Mouse (Mus musculus): Measurements from ENCODE around the gene Zic4. TPM values are rescaled to one million over a fixed set of nuclear protein-coding genes. Genes with fewer than 3 reads are reported as not detected.

Gene Zic4
- polyA plus RNA-seq, 1 experiment = 37.4 TPM

- H3K4me1 ChIP-seq (ENCODE audit: control insufficient read depth, insufficient read depth, low read length) = peaks cover 9% of the 10 kb centered on the region; the same call in 1 of the 2 replicates
- peak; percentile 39 to 56 for DNase-seq
- peak overlapping the region; percentile 95 for H3K4me3 ChIP-seq (replicated peaks; ENCODE audit: insufficient read depth, low read depth, low read length)
- WGBS = 7% methylated on average over 10 of the region's 10 CpGs
- TF ChIP-seq POLR2A (IDR thresholded peaks at IDR 0.05; ENCODE audit: borderline replicate concordance, insufficient read depth, low read length) (no peak), CTCF (IDR thresholded peaks at IDR 0.05; ENCODE audit: borderline replicate concordance, insufficient read depth, low read depth, low read length) (no peak)
- H3K27me3 ChIP-seq (ENCODE audit: control insufficient read depth, insufficient read depth, low read length) = no peaks in the 10 kb centered on the region
- H3K27ac ChIP-seq (ENCODE audit: insufficient read depth, low read length) = peak overlapping the region; percentile 91; the same call in 1 of the 2 replicates
These were observed 3.1 kb upstream of the Zic4 start for GRCm38 (mm10) chr9:91358851-91359687.

- H3K27ac ChIP-seq (ENCODE audit: insufficient read depth, low read length) = no peak overlapping the region
- H3K4me3 ChIP-seq (replicated peaks; ENCODE audit: insufficient read depth, low read depth, low read length) = peak overlapping the region; percentile 100
- peak; percentile 47 to 51 for DNase-seq
- no peaks in the 10 kb centered on the region for H3K27me3 ChIP-seq (ENCODE audit: control insufficient read depth, insufficient read depth, low read length)
- WGBS = 3% methylated on average over 21 of the region's 21 CpGs
- peaks cover 3% of the 10 kb centered on the region; the same call in 1 of the 2 replicates for H3K4me1 ChIP-seq (ENCODE audit: control insufficient read depth, insufficient read depth, low read length)
- no peak for TF ChIP-seq POLR2A (IDR thresholded peaks at IDR 0.05; ENCODE audit: borderline replicate concordance, insufficient read depth, low read length)
- TF ChIP-seq CTCF (IDR thresholded peaks at IDR 0.05; ENCODE audit: borderline replicate concordance, insufficient read depth, low read depth, low read length) = no peak
These were observed 1.8 kb upstream of the Zic4 start for GRCm38 (mm10) chr9:91360151-91361032.

- peak; percentile 63 to 75 for DNase-seq
- H3K4me3 ChIP-seq (replicated peaks; ENCODE audit: insufficient read depth, low read depth, low read length) = peak overlapping the region; percentile 100
- no peak for TF ChIP-seq CTCF (IDR thresholded peaks at IDR 0.05; ENCODE audit: borderline replicate concordance, insufficient read depth, low read depth, low read length)
- no peak for TF ChIP-seq POLR2A (IDR thresholded peaks at IDR 0.05; ENCODE audit: borderline replicate concordance, insufficient read depth, low read length)
- peaks cover 2% of the 10 kb centered on the region; the same call in 1 of the 2 replicates for H3K4me1 ChIP-seq (ENCODE audit: control insufficient read depth, insufficient read depth, low read length)
- no peaks in the 10 kb centered on the region for H3K27me3 ChIP-seq (ENCODE audit: control insufficient read depth, insufficient read depth, low read length)
- WGBS = 1% methylated on average over 35 of the region's 35 CpGs
- H3K27ac ChIP-seq (ENCODE audit: insufficient read depth, low read length) = peak overlapping the region; percentile 93
These were observed 969 bp upstream of the Zic4 start for GRCm38 (mm10) chr9:91361033-91361855.

- WGBS = 3% methylated on average over 14 of the region's 14 CpGs
- TF ChIP-seq POLR2A (IDR thresholded peaks at IDR 0.05; ENCODE audit: borderline replicate concordance, insufficient read depth, low read length) (peak; percentile 34; the same call in 1 of the 2 replicates), CTCF (IDR thresholded peaks at IDR 0.05; ENCODE audit: borderline replicate concordance, insufficient read depth, low read depth, low read length) (no peak)
- Histone ChIP-seq H3K4me1 (ENCODE audit: control insufficient read depth, insufficient read depth, low read length) (no peaks in the 10 kb centered on the region), H3K27me3 (ENCODE audit: control insufficient read depth, insufficient read depth, low read length) (no peaks in the 10 kb centered on the region), H3K27ac (ENCODE audit: insufficient read depth, low read length) (peak overlapping the region; percentile 94), H3K4me3 (replicated peaks; ENCODE audit: insufficient read depth, low read depth, low read length) (peak overlapping the region; percentile 100)
- DNase-seq = peak; percentile 52 to 61
These were observed 958 bp downstream of the Zic4 start for GRCm38 (mm10) chr9:91363011-91363730.

- TF ChIP-seq CTCF (IDR thresholded peaks at IDR 0.05; ENCODE audit: borderline replicate concordance, insufficient read depth, low read depth, low read length) (no peak), POLR2A (IDR thresholded peaks at IDR 0.05; ENCODE audit: borderline replicate concordance, insufficient read depth, low read length) (no peak)
- Histone ChIP-seq H3K4me1 (ENCODE audit: control insufficient read depth, insufficient read depth, low read length) (no peaks in the 10 kb centered on the region), H3K27me3 (ENCODE audit: control insufficient read depth, insufficient read depth, low read length) (no peaks in the 10 kb centered on the region), H3K4me3 (replicated peaks; ENCODE audit: insufficient read depth, low read depth, low read length) (peak overlapping the region; percentile 100), H3K27ac (ENCODE audit: insufficient read depth, low read length) (peak overlapping the region; percentile 94)
- 5% methylated on average over 7 of the region's 7 CpGs for WGBS
- DNase-seq = no peak
These were observed 1.6 kb downstream of the Zic4 start for GRCm38 (mm10) chr9:91363814-91364126.

GRCm38 (mm10) chr9:91364127-91364970 is 2.1 kb downstream of the Zic4 start:
- peak; percentile 45; the same call in 1 of the 2 replicates for TF ChIP-seq POLR2A (IDR thresholded peaks at IDR 0.05; ENCODE audit: borderline replicate concordance, insufficient read depth, low read length)
- no peak for TF ChIP-seq CTCF (IDR thresholded peaks at IDR 0.05; ENCODE audit: borderline replicate concordance, insufficient read depth, low read depth, low read length)
- peak overlapping the region; percentile 94 for H3K27ac ChIP-seq (ENCODE audit: insufficient read depth, low read length)
- no peaks in the 10 kb centered on the region for H3K27me3 ChIP-seq (ENCODE audit: control insufficient read depth, insufficient read depth, low read length)
- WGBS = 1% methylated on average over 77 of the region's 77 CpGs
- DNase-seq = peak in 1 of 2 experiments; percentile 71
- peak overlapping the region; percentile 100 for H3K4me3 ChIP-seq (replicated peaks; ENCODE audit: insufficient read depth, low read depth, low read length)
- H3K4me1 ChIP-seq (ENCODE audit: control insufficient read depth, insufficient read depth, low read length) = peaks cover 4% of the 10 kb centered on the region; the same call in 1 of the 2 replicates
